Mouse (Mus musculus) hindlimb bud, embryonic 11.5 days (tissue): ENCODE results near the gene Fgf10.

Experiments used
- DNase-seq: peaks from one replicate; pipeline ENCODE4 v3.0.0-alpha.2; 2012; ENCODE audit warnings: low read depth, low spot score; ENCODE audit errors: extremely low spot score

Fgf10 gene

GRCm38 (mm10) chr13:118828604-118829381, 159.2 kb downstream of the Fgf10 start:
- no peak for DNase-seq

GRCm38 (mm10) chr13:118834021-118834420, 164.4 kb downstream of the Fgf10 start:
- no peak for DNase-seq

- no peak for DNase-seq
These were observed 165.5 kb downstream of the Fgf10 start for GRCm38 (mm10) chr13:118835078-118835477.
